Mouse (Mus musculus): ENCODE measurements around the gene Nlrp4c. TPM values are rescaled to one million over a fixed set of nuclear protein-coding genes. Genes with fewer than 3 reads are reported as not detected.

Gene Nlrp4c
- polyA plus RNA-seq (2014; fragmentation: Illumina TruSeq; extraction: RNeasy Lipid Tissue Mini Kit (QIAGEN cat#74804); ENCODE audit: low replicate concordance): not detected

GRCm38 (mm10) chr7:6044861-6045260, at the start of gene Nlrp4c:
Gene Nlrp4c, plus strand, starts transcription at chr7:6045161.

GRCm38 (mm10) chr7:6010910-6011309, 34.1 kb upstream of the Nlrp4c start, which contains the start of gene Vmn1r65:
Gene Vmn1r65, minus strand, starts transcription at chr7:6011010.

Other genes starting within 250 kb of the Nlrp4c start
- not detected for gene Vmn1r63, start 239.7 kb upstream of the Nlrp4c start, polyA plus RNA-seq (2014; fragmentation: Illumina TruSeq; extraction: RNeasy Lipid Tissue Mini Kit (QIAGEN cat#74804); ENCODE audit: low replicate concordance)
- gene Vmn1r64, start 160.6 kb upstream of the Nlrp4c start, polyA plus RNA-seq (2014; fragmentation: Illumina TruSeq; extraction: RNeasy Lipid Tissue Mini Kit (QIAGEN cat#74804); ENCODE audit: low replicate concordance): not detected
- not detected for gene Vmn1r65, start 34.2 kb upstream of the Nlrp4c start, polyA plus RNA-seq (2014; fragmentation: Illumina TruSeq; extraction: RNeasy Lipid Tissue Mini Kit (QIAGEN cat#74804); ENCODE audit: low replicate concordance)
- 3.9 TPM for gene Zfp787, start 110.8 kb downstream of the Nlrp4c start, polyA plus RNA-seq (2014; fragmentation: Illumina TruSeq; extraction: RNeasy Lipid Tissue Mini Kit (QIAGEN cat#74804); ENCODE audit: low replicate concordance)
- gene Zfp444, start 127.1 kb downstream of the Nlrp4c start, polyA plus RNA-seq (2014; fragmentation: Illumina TruSeq; extraction: RNeasy Lipid Tissue Mini Kit (QIAGEN cat#74804); ENCODE audit: low replicate concordance): 2.0 TPM
- gene Galp, start 151.9 kb downstream of the Nlrp4c start, polyA plus RNA-seq (2014; fragmentation: Illumina TruSeq; extraction: RNeasy Lipid Tissue Mini Kit (QIAGEN cat#74804); ENCODE audit: low replicate concordance): not detected
- not detected for gene Zscan5b, start 177.1 kb downstream of the Nlrp4c start, polyA plus RNA-seq (2014; fragmentation: Illumina TruSeq; extraction: RNeasy Lipid Tissue Mini Kit (QIAGEN cat#74804); ENCODE audit: low replicate concordance)
- not detected for gene Epp13, start 207.5 kb downstream of the Nlrp4c start, polyA plus RNA-seq (2014; fragmentation: Illumina TruSeq; extraction: RNeasy Lipid Tissue Mini Kit (QIAGEN cat#74804); ENCODE audit: low replicate concordance)
- 3.2 TPM for gene Zfp667, start 241.4 kb downstream of the Nlrp4c start, polyA plus RNA-seq (2014; fragmentation: Illumina TruSeq; extraction: RNeasy Lipid Tissue Mini Kit (QIAGEN cat#74804); ENCODE audit: low replicate concordance)

All from small intestine, adult 10 weeks (tissue).